Mouse (Mus musculus) intestine, embryonic 16.5 days (tissue): ENCODE data around the gene Adgrd1. TPM values are rescaled to one million over a fixed set of nuclear protein-coding genes. Genes with fewer than 3 reads are reported as not detected.
A peak's percentile ranks its signal among the peaks of the same experiment; 100 is the strongest.

Experiments
- ATAC-seq: fragments of 200-750 bp; cut with Nextera tagmentation; 2 replicates; pipeline ENCODE4 v1.8.0; 2017; ENCODE audit warnings: moderate TSS enrichment, moderate library complexity
- H3K27ac ChIP-seq: fragments of 300-500 bp; sonication (generic); 2 replicates; pipeline ENCODE4 v1.5.1; 2014; ENCODE audit warnings: mild to moderate bottlenecking, low read length
- H3K27me3 ChIP-seq: fragments of 300-500 bp; sonication (generic); replicated peaks from 2 replicates; pipeline ENCODE4 v1.6.1; 2014; ENCODE audit warnings: low read length, control low read depth, mixed read lengths; ENCODE audit not compliant: control insufficient read depth, insufficient read depth
- H3K36me3 ChIP-seq: fragments of 300-500 bp; sonication (generic); 2 replicates; pipeline ENCODE4 v1.6.1; 2014; ENCODE audit warnings: low read length, control low read depth; ENCODE audit not compliant: control insufficient read depth, insufficient read depth
- H3K4me1 ChIP-seq: fragments of 300-500 bp; sonication (generic); 2 replicates; pipeline ENCODE4 v1.6.1; 2014; ENCODE audit warnings: low read length, control low read depth, mixed read lengths; ENCODE audit not compliant: control insufficient read depth, insufficient read depth
- H3K4me2 ChIP-seq: fragments of 300-500 bp; sonication (generic); 2 replicates; pipeline ENCODE4 v1.6.1; 2014; ENCODE audit warnings: low read depth, low read length, control low read depth
- H3K4me3 ChIP-seq: fragments of 300-500 bp; sonication (generic); 2 replicates; pipeline ENCODE4 v1.5.1; 2014; ENCODE audit warnings: mild to moderate bottlenecking, low read length
- H3K9ac ChIP-seq: fragments of 300-500 bp; sonication (generic); 2 replicates; pipeline ENCODE4 v1.6.1; 2014; ENCODE audit warnings: low read depth, low read length
- H3K9me3 ChIP-seq: fragments of 300-500 bp; sonication (generic); 2 replicates; pipeline ENCODE4 v1.6.1; 2016; ENCODE audit warnings: low read length, control low read depth; ENCODE audit not compliant: control insufficient read depth
- WGBS: fragments of 180-500 bp; shearing (Covaris S2); extraction: QIAGEN DNeasy Blood & Tissue Kit; methylation state at CpG from one replicate; pipeline ENCODE4 v1.1.7; 2014; 5-methylcytosine and 5-hydroxymethylcytosine counted together
- polyA plus RNA-seq: library from polyadenylated mRNA; unstranded; fragments of >200 nt; fragmentation: Nextera tagmentation; extraction: Ambion mirVana; gene quantifications from 2 replicates; pipeline ENCODE4 v1.2.1, GENCODE M21; 2015

Adgrd1 gene
- polyA plus RNA-seq, 1 experiment from 2014 or later: 1.0 TPM

DNA sequence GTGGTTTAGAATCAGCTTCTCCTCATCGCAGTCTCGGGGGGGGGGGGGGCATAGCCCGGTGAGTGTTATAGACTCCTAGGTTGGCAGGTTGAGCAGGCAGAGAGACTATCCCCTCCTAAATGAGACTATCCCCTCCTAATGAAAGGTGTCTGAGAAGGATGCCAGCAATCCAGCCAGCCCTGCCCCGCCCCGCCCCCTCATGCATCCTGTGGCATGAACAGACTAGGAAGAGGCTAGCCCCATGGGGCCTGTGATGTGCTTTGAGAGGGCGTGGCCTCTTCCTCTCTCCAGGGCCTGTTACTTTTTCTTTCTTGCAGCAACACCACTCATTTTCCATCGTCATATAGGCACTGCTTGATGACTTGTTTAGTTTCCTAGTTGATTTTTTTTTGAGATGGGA, 15.0 kb upstream of the Adgrd1 start:
- Histone ChIP-seq H3K9ac (no peak overlapping the region), H3K27ac (no peak overlapping the region), H3K27me3 (no peaks in the 10 kb centered on the region), H3K4me1 (no peaks in the 10 kb centered on the region), H3K4me3 (no peak overlapping the region), H3K9me3 (no peaks in the 10 kb centered on the region), H3K36me3 (no peaks in the 10 kb centered on the region), H3K4me2 (no peak overlapping the region)
- no peak for ATAC-seq
- 82% methylated on average over 7 of the region's 7 CpGs for WGBS

- no peak overlapping the region for H3K4me2 ChIP-seq
- no peaks in the 10 kb centered on the region for H3K9me3 ChIP-seq
- 84% methylated on average over 10 of the region's 10 CpGs for WGBS
- H3K4me1 ChIP-seq: no peaks in the 10 kb centered on the region
- H3K4me3 ChIP-seq: no peak overlapping the region
- no peak overlapping the region for H3K9ac ChIP-seq
- no peak for ATAC-seq
- no peaks in the 10 kb centered on the region for H3K27me3 ChIP-seq
- no peaks in the 10 kb centered on the region for H3K36me3 ChIP-seq
- no peak overlapping the region for H3K27ac ChIP-seq
Measured at GRCm38 (mm10) chr5:129085153-129085552, 11.4 kb upstream of the Adgrd1 start.

GRCm38 (mm10) chr5:129092345-129093065, 4.0 kb upstream of the Adgrd1 start:
- Histone ChIP-seq H3K4me3 (no peak overlapping the region), H3K9ac (no peak overlapping the region), H3K4me2 (no peak overlapping the region), H3K4me1 (peaks cover 2% of the 10 kb centered on the region; the same call in 1 of the 2 replicates), H3K27me3 (no peaks in the 10 kb centered on the region), H3K9me3 (no peaks in the 10 kb centered on the region), H3K36me3 (no peaks in the 10 kb centered on the region), H3K27ac (no peak overlapping the region)
- ATAC-seq: no peak
- 48% methylated on average over 10 of the region's 10 CpGs for WGBS

DNA sequence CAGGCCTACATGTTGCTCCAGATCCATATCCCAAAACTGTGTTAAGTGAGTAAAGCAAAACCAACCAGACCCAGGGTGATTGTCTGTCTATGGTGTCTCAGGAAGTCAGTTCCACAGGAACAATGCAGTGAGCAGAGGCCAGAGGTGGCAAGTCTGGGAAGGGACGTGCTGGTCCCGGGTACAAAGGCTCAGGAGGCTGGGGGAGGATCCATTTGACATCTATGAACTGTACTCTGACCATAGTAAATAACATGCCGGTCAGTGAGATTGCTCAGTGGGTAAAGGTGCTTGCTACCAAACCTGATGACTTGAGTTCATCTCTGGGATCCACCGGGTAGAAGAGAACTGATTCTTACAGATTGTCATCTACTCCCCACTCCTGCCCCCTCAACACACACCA, 3.4 kb upstream of the Adgrd1 start:
- Histone ChIP-seq H3K9me3 (no peaks in the 10 kb centered on the region), H3K9ac (no peak overlapping the region), H3K4me1 (peaks cover 2% of the 10 kb centered on the region; the same call in 1 of the 2 replicates), H3K36me3 (no peaks in the 10 kb centered on the region), H3K4me3 (no peak overlapping the region), H3K4me2 (no peak overlapping the region), H3K27me3 (no peaks in the 10 kb centered on the region), H3K27ac (no peak overlapping the region)
- ATAC-seq: no peak
- 73% methylated on average over 4 of the region's 4 CpGs for WGBS

- no peaks in the 10 kb centered on the region for H3K36me3 ChIP-seq
- no peaks in the 10 kb centered on the region for H3K27me3 ChIP-seq
- WGBS: 56% methylated on average over 5 of the region's 5 CpGs
- peaks cover 2% of the 10 kb centered on the region; the same call in 1 of the 2 replicates for H3K4me1 ChIP-seq
- no peak overlapping the region for H3K27ac ChIP-seq
- no peak overlapping the region for H3K4me2 ChIP-seq
- no peaks in the 10 kb centered on the region for H3K9me3 ChIP-seq
- no peak overlapping the region for H3K9ac ChIP-seq
- 0 out of 2 replicates have a peak, but pooled peaks have one; percentile 21 for ATAC-seq
- no peak overlapping the region for H3K4me3 ChIP-seq
Measured at GRCm38 (mm10) chr5:129094236-129094635, 2.3 kb upstream of the Adgrd1 start.

GRCm38 (mm10) chr5:129104043-129104442, 7.5 kb downstream of the Adgrd1 start:
- no peaks in the 10 kb centered on the region for H3K4me1 ChIP-seq
- no peaks in the 10 kb centered on the region for H3K27me3 ChIP-seq
- H3K4me2 ChIP-seq: no peak overlapping the region
- H3K9ac ChIP-seq: no peak overlapping the region
- no peaks in the 10 kb centered on the region for H3K36me3 ChIP-seq
- ATAC-seq: no peak
- H3K4me3 ChIP-seq: no peak overlapping the region
- WGBS: 54% methylated on average over 4 of the region's 4 CpGs
- H3K9me3 ChIP-seq: no peaks in the 10 kb centered on the region
- no peak overlapping the region for H3K27ac ChIP-seq

DNA sequence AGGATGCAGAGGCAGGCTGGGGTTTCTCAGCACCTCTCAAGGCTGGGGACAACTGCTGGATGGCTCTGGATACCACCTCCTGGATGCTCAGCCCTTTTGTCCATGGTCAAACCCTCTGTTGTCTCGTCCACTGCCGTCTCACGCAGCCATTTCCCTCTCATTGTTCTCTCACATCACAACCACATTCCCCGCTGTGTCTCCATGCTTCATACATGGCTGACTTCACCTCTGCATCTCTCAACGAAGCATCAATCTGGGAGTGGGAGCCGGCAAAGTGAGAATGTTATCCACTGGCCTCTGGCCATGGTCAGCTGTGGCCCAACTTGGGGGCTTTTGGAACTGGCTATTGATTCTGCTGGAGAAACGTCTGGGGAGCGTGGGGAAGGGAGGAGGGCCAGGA, 15.2 kb downstream of the Adgrd1 start:
- Histone ChIP-seq H3K4me1 (no peaks in the 10 kb centered on the region), H3K9ac (no peak overlapping the region), H3K36me3 (no peaks in the 10 kb centered on the region), H3K27ac (no peak overlapping the region), H3K4me2 (no peak overlapping the region), H3K9me3 (no peaks in the 10 kb centered on the region), H3K4me3 (no peak overlapping the region), H3K27me3 (no peaks in the 10 kb centered on the region)
- no peak for ATAC-seq
- 76% methylated on average over 8 of the region's 8 CpGs for WGBS

DNA sequence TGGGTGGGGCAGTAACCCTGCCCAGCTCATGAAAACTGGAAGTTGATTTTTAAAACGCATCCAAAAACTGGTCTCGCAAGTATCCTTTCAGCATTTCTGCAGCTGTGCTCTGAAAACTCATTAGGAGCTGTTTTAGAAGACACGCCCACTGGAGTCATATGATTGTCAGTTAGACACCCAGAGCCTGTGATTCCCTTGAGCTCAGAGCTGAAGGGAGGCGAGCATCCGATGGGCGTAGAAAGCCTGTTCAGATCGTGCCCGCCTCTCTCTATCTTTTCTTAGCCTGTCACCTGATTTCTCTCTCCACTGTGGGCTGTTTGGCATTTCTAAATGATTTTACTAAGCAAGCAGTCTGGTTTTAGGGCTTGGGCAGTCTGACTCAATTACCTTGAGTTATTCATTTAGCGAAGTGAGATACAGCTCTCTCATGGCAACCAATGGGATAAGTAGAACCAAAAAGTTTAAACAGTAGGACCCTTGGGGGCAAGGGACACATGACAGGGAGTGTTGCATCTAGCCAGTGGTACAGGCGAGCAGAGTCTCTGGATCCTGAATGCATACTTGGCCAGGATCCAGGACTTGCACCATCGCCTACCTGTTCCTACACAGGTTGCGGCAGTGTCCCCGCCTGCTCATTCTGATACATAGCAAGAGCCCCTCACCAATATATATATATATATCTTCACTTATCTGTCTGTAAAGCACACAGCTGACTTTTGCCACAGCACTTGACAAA, 17.4 kb downstream of the Adgrd1 start:
- H3K36me3 ChIP-seq: no peaks in the 10 kb centered on the region
- no peak overlapping the region for H3K4me2 ChIP-seq
- no peak overlapping the region for H3K4me3 ChIP-seq
- no peak for ATAC-seq
- H3K27ac ChIP-seq: no peak overlapping the region
- H3K9me3 ChIP-seq: no peaks in the 10 kb centered on the region
- H3K4me1 ChIP-seq: no peaks in the 10 kb centered on the region
- no peak overlapping the region for H3K9ac ChIP-seq
- 73% methylated on average over 13 of the region's 13 CpGs for WGBS
- H3K27me3 ChIP-seq: no peaks in the 10 kb centered on the region

DNA sequence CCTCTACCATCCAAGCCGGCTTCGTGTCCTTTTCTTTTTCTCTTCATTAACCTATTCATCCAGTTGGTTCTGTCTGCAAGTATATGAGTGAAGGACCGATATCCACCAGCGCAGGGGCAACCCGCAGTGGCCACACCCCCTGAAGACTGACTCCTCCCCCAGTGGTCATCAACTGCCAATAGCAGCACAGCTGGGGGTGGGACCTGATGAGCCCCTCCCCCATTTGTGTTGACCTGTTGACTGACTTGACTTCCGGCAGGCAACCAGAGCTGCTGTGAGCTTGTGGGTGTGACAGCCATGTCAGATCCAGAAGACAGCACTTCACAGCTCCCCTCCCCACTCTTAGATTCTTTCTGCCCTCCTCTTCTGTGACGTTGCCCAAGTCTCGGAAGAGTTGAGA, 19.7 kb downstream of the Adgrd1 start:
- H3K4me2 ChIP-seq: no peak overlapping the region
- H3K9ac ChIP-seq: no peak overlapping the region
- no peak overlapping the region for H3K27ac ChIP-seq
- no peak overlapping the region for H3K4me3 ChIP-seq
- H3K27me3 ChIP-seq: no peaks in the 10 kb centered on the region
- ATAC-seq: no peak
- 86% methylated on average over 8 of the region's 8 CpGs for WGBS
- H3K9me3 ChIP-seq: no peaks in the 10 kb centered on the region
- H3K4me1 ChIP-seq: no peaks in the 10 kb centered on the region
- H3K36me3 ChIP-seq: no peaks in the 10 kb centered on the region
